Mouse (Mus musculus): ENCODE data around the gene Cdh18. TPM values are rescaled to one million over a fixed set of nuclear protein-coding genes. Genes with fewer than 3 reads are reported as not detected.
"Not testable (repeated sequence)": the region's sequence is repeated elsewhere in the genome, so short reads cannot be mapped to it uniquely, and the experiment has no call there.

The Cdh18 gene
- total and polyA plus RNA-seq, 2 experiments: 0.18 to 0.28 TPM

- no peaks in the 10 kb centered on the region for H3K79me2 ChIP-seq (ENCODE audit: control insufficient read depth, insufficient read depth, low read length)
- no peak overlapping the region for H3K9ac ChIP-seq (ENCODE audit: low read depth, low read length)
- DNase-seq (ENCODE audit: extremely low read depth, low read depth, low spot score): no peak
- H3K4me3 ChIP-seq (ENCODE audit: insufficient read depth, low read depth, low read length): no peak overlapping the region
- H3K27ac ChIP-seq (replicated peaks; ENCODE audit: insufficient read depth, low read depth, low read length): no peak overlapping the region
- TF ChIP-seq CTCF (IDR thresholded peaks at IDR 0.05; ENCODE audit: low read depth, low read length) (no peak), POLR2A (IDR thresholded peaks at IDR 0.05; ENCODE audit: extremely low read depth, insufficient read depth, low read length) (no peak)
- no peaks in the 10 kb centered on the region for H3K4me1 ChIP-seq (ENCODE audit: control insufficient read depth, insufficient read depth, low read length)
- WGBS: 80% methylated on average over 4 of the region's 4 CpGs
- no peaks in the 10 kb centered on the region for H3K36me3 ChIP-seq (ENCODE audit: control insufficient read depth, insufficient read depth, low read length)
- H3K27me3 ChIP-seq (ENCODE audit: control insufficient read depth, insufficient read depth, low read length): no peaks in the 10 kb centered on the region
These were observed 729.6 kb downstream of the Cdh18 start for GRCm38 (mm10) chr15:23278421-23278820.

- 52% methylated on average over 1 of the region's 1 CpGs for WGBS
- Histone ChIP-seq H3K4me3 (ENCODE audit: insufficient read depth, low read depth, low read length) (no peak overlapping the region), H3K27me3 (ENCODE audit: control insufficient read depth, insufficient read depth, low read length) (no peaks in the 10 kb centered on the region), H3K79me2 (ENCODE audit: control insufficient read depth, insufficient read depth, low read length) (no peaks in the 10 kb centered on the region), H3K36me3 (ENCODE audit: control insufficient read depth, insufficient read depth, low read length) (no peaks in the 10 kb centered on the region), H3K4me1 (ENCODE audit: control insufficient read depth, insufficient read depth, low read length) (no peaks in the 10 kb centered on the region), H3K27ac (replicated peaks; ENCODE audit: insufficient read depth, low read depth, low read length) (no peak overlapping the region), H3K9ac (ENCODE audit: low read depth, low read length) (no peak overlapping the region)
- TF ChIP-seq CTCF (IDR thresholded peaks at IDR 0.05; ENCODE audit: low read depth, low read length) (no peak), POLR2A (IDR thresholded peaks at IDR 0.05; ENCODE audit: extremely low read depth, insufficient read depth, low read length) (no peak)
- no peak for DNase-seq (ENCODE audit: extremely low read depth, low read depth, low spot score)
These were observed 756.2 kb downstream of the Cdh18 start for GRCm38 (mm10) chr15:23305018-23305417.

GRCm38 (mm10) chr15:23316766-23317165 is 767.9 kb downstream of the Cdh18 start:
- WGBS: 76% methylated on average over 3 of the region's 3 CpGs
- H3K4me1 ChIP-seq (ENCODE audit: control insufficient read depth, insufficient read depth, low read length): no peaks in the 10 kb centered on the region
- no peaks in the 10 kb centered on the region for H3K36me3 ChIP-seq (ENCODE audit: control insufficient read depth, insufficient read depth, low read length)
- no peaks in the 10 kb centered on the region for H3K79me2 ChIP-seq (ENCODE audit: control insufficient read depth, insufficient read depth, low read length)
- no peak overlapping the region for H3K9ac ChIP-seq (ENCODE audit: low read depth, low read length)
- DNase-seq (ENCODE audit: extremely low read depth, low read depth, low spot score): no peak
- no peak overlapping the region for H3K27ac ChIP-seq (replicated peaks; ENCODE audit: insufficient read depth, low read depth, low read length)
- no peak overlapping the region for H3K4me3 ChIP-seq (ENCODE audit: insufficient read depth, low read depth, low read length)
- H3K27me3 ChIP-seq (ENCODE audit: control insufficient read depth, insufficient read depth, low read length): no peaks in the 10 kb centered on the region
- TF ChIP-seq POLR2A (IDR thresholded peaks at IDR 0.05; ENCODE audit: extremely low read depth, insufficient read depth, low read length) (no peak), CTCF (IDR thresholded peaks at IDR 0.05; ENCODE audit: low read depth, low read length) (no peak)

- Histone ChIP-seq H3K4me1 (ENCODE audit: control insufficient read depth, insufficient read depth, low read length) (no peaks in the 10 kb centered on the region), H3K36me3 (ENCODE audit: control insufficient read depth, insufficient read depth, low read length) (no peaks in the 10 kb centered on the region), H3K79me2 (ENCODE audit: control insufficient read depth, insufficient read depth, low read length) (no peaks in the 10 kb centered on the region), H3K4me3 (ENCODE audit: insufficient read depth, low read depth, low read length) (no peak overlapping the region), H3K9ac (ENCODE audit: low read depth, low read length) (no peak overlapping the region), H3K27ac (replicated peaks; ENCODE audit: insufficient read depth, low read depth, low read length) (no peak overlapping the region), H3K27me3 (ENCODE audit: control insufficient read depth, insufficient read depth, low read length) (no peaks in the 10 kb centered on the region)
- DNase-seq (ENCODE audit: extremely low read depth, low read depth, low spot score): no peak
- no peak for TF ChIP-seq CTCF (IDR thresholded peaks at IDR 0.05; ENCODE audit: low read depth, low read length)
- no peak for TF ChIP-seq POLR2A (IDR thresholded peaks at IDR 0.05; ENCODE audit: extremely low read depth, insufficient read depth, low read length)
These were observed 768.6 kb downstream of the Cdh18 start for GRCm38 (mm10) chr15:23317409-23317808.

- not testable (repeated sequence) for H3K27ac ChIP-seq (replicated peaks; ENCODE audit: insufficient read depth, low read depth, low read length); H3K27me3 ChIP-seq (ENCODE audit: control insufficient read depth, insufficient read depth, low read length); H3K79me2 ChIP-seq (ENCODE audit: control insufficient read depth, insufficient read depth, low read length); DNase-seq (ENCODE audit: extremely low read depth, low read depth, low spot score); H3K9ac ChIP-seq (ENCODE audit: low read depth, low read length); H3K4me1 ChIP-seq (ENCODE audit: control insufficient read depth, insufficient read depth, low read length); H3K36me3 ChIP-seq (ENCODE audit: control insufficient read depth, insufficient read depth, low read length); H3K4me3 ChIP-seq (ENCODE audit: insufficient read depth, low read depth, low read length)
- WGBS: no CpG with 5 or more reads among the region's 4 CpGs
These were observed 791.5 kb downstream of the Cdh18 start for GRCm38 (mm10) chr15:23340338-23340737.

- TF ChIP-seq POLR2A (IDR thresholded peaks at IDR 0.05; ENCODE audit: extremely low read depth, insufficient read depth, low read length): no peak
- TF ChIP-seq CTCF (IDR thresholded peaks at IDR 0.05; ENCODE audit: low read depth, low read length): no peak
- Histone ChIP-seq H3K27me3 (ENCODE audit: control insufficient read depth, insufficient read depth, low read length) (no peaks in the 10 kb centered on the region), H3K36me3 (ENCODE audit: control insufficient read depth, insufficient read depth, low read length) (no peaks in the 10 kb centered on the region), H3K79me2 (ENCODE audit: control insufficient read depth, insufficient read depth, low read length) (no peaks in the 10 kb centered on the region), H3K27ac (replicated peaks; ENCODE audit: insufficient read depth, low read depth, low read length) (no peak overlapping the region), H3K4me3 (ENCODE audit: insufficient read depth, low read depth, low read length) (no peak overlapping the region), H3K4me1 (ENCODE audit: control insufficient read depth, insufficient read depth, low read length) (no peaks in the 10 kb centered on the region), H3K9ac (ENCODE audit: low read depth, low read length) (no peak overlapping the region)
- 58% methylated on average over 2 of the region's 2 CpGs for WGBS
- DNase-seq (ENCODE audit: extremely low read depth, low read depth, low spot score): no peak
These were observed 802.3 kb downstream of the Cdh18 start for GRCm38 (mm10) chr15:23351078-23351477.

Measured in liver, adult 2 months (tissue).